Mouse (Mus musculus) Patski (cell line): ENCODE results near the gene Atf5. TPM values are rescaled to one million over a fixed set of nuclear protein-coding genes. Genes with fewer than 3 reads are reported as not detected.

Experiments used
- ATAC-seq: fragments of 100-300 bp; one replicate; pipeline ENCODE4 v1.8.0; 2021
- CTCF ChIA-PET: fragments of 350-600 bp; sonication (Branson Sonifier 250); formaldehyde crosslinking; loops from one replicate; lab custom pipeline; 2022; ENCODE audit warnings: inconsistent platforms; lab: Charles Lee
- POLR2A ChIA-PET: fragments of 350-600 bp; sonication (Branson Sonifier 250); formaldehyde crosslinking; loops from one replicate; lab custom pipeline; 2022; ENCODE audit warnings: antibody characterized with exemption, inconsistent platforms; lab: Charles Lee
- DNase-seq: peaks from one replicate; pipeline ENCODE4 v3.0.0-alpha.2; 2011; ENCODE audit warnings: low read depth, low spot score
- H3K27me3 ChIP-seq: fragments of 371-371 bp; one replicate; pipeline ENCODE4 v1.5.1; 2021
- CTCF ChIP-seq: fragments of 100-300 bp; IDR thresholded peaks from one replicate; pipeline ENCODE4 v1.5.1; 2021
- in situ Hi-C: fragments of 300-500 bp; cut with MboI; formaldehyde crosslinking; loops from 3 replicates; pipeline ENCODE4 v1.11.1; 2018; ENCODE audit warnings: low pct_unique_long_range_greater_than_20kb, mixed read lengths
- polyA plus RNA-seq: library from polyadenylated mRNA; unstranded; gene quantifications from one replicate; pipeline ENCODE4 v1.2.3, GENCODE M21; 2021

Atf5 gene
- polyA plus RNA-seq, 1 experiment from 2014 or later = 76.6 TPM

- no peak for TF ChIP-seq CTCF
- H3K27me3 ChIP-seq = no peaks in the 10 kb centered on the region
- ChIA-PET POLR2A (no interaction called here), CTCF (interaction anchor here (1.1 to 3.9 kb wide), 3 partner anchors 9 to 13 kb away, joined by 3 to 21 read pairs (median 3); no protein-coding TSS in a partner anchor)
- DNase-seq = no peak
- in situ Hi-C loops = loop anchor here (5.0 kb wide), 1 partner anchor 68 kb away; the partner anchor contains the start of gene Vrk3
- ATAC-seq = no peak
These were observed 1.4 kb downstream of the Atf5 start for GRCm38 (mm10) chr7:44814952-44815553.

- POLR2A ChIA-PET = no interaction called here
- in situ Hi-C loops = no loop called here
- no peaks in the 10 kb centered on the region for H3K27me3 ChIP-seq
- no peak for TF ChIP-seq CTCF
- CTCF ChIA-PET = interaction anchor here (0.8 to 1.1 kb wide), 2 partner anchors 11 to 13 kb away, joined by 3 read pairs; no protein-coding TSS in a partner anchor
- DNase-seq (no peak), ATAC-seq (no peak)
These were observed 2.0 kb downstream of the Atf5 start for GRCm38 (mm10) chr7:44814423-44814822.

GRCm38 (mm10) chr7:44813985-44814384, 2.5 kb downstream of the Atf5 start:
- ChIA-PET CTCF (interaction anchor here (0.8 to 1.1 kb wide), 2 partner anchors 12 kb away, joined by 3 read pairs; no protein-coding TSS in a partner anchor), POLR2A (no interaction called here)
- H3K27me3 ChIP-seq = no peaks in the 10 kb centered on the region
- DNase-seq = no peak
- in situ Hi-C loops = no loop called here
- no peak for TF ChIP-seq CTCF
- no peak for ATAC-seq

GRCm38 (mm10) chr7:44812651-44813325, 3.7 kb downstream of the Atf5 start:
- no peak for ATAC-seq
- H3K27me3 ChIP-seq = no peaks in the 10 kb centered on the region
- ChIA-PET POLR2A (no interaction called here), CTCF (interaction anchor here (1.9 kb wide), 1 partner anchor 67 kb away, joined by 4 read pairs; no protein-coding TSS in a partner anchor)
- no peak for TF ChIP-seq CTCF
- DNase-seq = no peak
- in situ Hi-C loops = no loop called here

- ChIA-PET CTCF (interaction anchor here (1.9 kb wide), 1 partner anchor 66 kb away, joined by 4 read pairs; no protein-coding TSS in a partner anchor), POLR2A (no interaction called here)
- in situ Hi-C loops = no loop called here
- TF ChIP-seq CTCF = no peak
- no peaks in the 10 kb centered on the region for H3K27me3 ChIP-seq
- no peak for DNase-seq
- no peak for ATAC-seq
These were observed 5.5 kb downstream of the Atf5 start for GRCm38 (mm10) chr7:44810819-44811557.

- POLR2A ChIA-PET = no interaction called here
- no peak for ATAC-seq
- DNase-seq = no peak
- no peaks in the 10 kb centered on the region for H3K27me3 ChIP-seq
- in situ Hi-C loops = no loop called here
- no peak for TF ChIP-seq CTCF
- CTCF ChIA-PET = no interaction called here
These were observed 6.1 kb downstream of the Atf5 start for GRCm38 (mm10) chr7:44810365-44810764.

GRCm38 (mm10) chr7:44809466-44809865, 7.0 kb downstream of the Atf5 start:
- in situ Hi-C loops = no loop called here
- ChIA-PET POLR2A (no interaction called here), CTCF (no interaction called here)

GRCm38 (mm10) chr7:44808927-44809326, 7.5 kb downstream of the Atf5 start:
- POLR2A ChIA-PET = no interaction called here
- H3K27me3 ChIP-seq = peaks cover 3% of the 10 kb centered on the region
- ATAC-seq (no peak), DNase-seq (no peak)
- no peak for TF ChIP-seq CTCF
- in situ Hi-C loops = no loop called here
- CTCF ChIA-PET = no interaction called here

More at GRCm38 (mm10) chr7:44809466-44809865, 7.0 kb downstream of the Atf5 start:
- H3K27me3 ChIP-seq = no peaks in the 10 kb centered on the region
- DNase-seq (no peak), ATAC-seq (no peak)
- TF ChIP-seq CTCF = no peak

- DNase-seq (no peak), ATAC-seq (no peak)
- ChIA-PET CTCF (no interaction called here), POLR2A (no interaction called here)
- H3K27me3 ChIP-seq = peaks cover 4% of the 10 kb centered on the region
- TF ChIP-seq CTCF = no peak
- in situ Hi-C loops = no loop called here
These were observed 23.7 kb downstream of the Atf5 start for GRCm38 (mm10) chr7:44792781-44793180.

GRCm38 (mm10) chr7:44790066-44790465, 26.4 kb downstream of the Atf5 start:
- DNase-seq (no peak), ATAC-seq (no peak)
- in situ Hi-C loops = no loop called here
- POLR2A ChIA-PET = interaction anchor here (0.6 kb wide), 2 partner anchors 204 to 209 kb away, joined by 3 read pairs; no protein-coding TSS in a partner anchor
- no peak for TF ChIP-seq CTCF
- CTCF ChIA-PET = no interaction called here
- H3K27me3 ChIP-seq = peaks cover 4% of the 10 kb centered on the region
